Mouse (Mus musculus): ENCODE results near the gene Fam57b.

DNA sequence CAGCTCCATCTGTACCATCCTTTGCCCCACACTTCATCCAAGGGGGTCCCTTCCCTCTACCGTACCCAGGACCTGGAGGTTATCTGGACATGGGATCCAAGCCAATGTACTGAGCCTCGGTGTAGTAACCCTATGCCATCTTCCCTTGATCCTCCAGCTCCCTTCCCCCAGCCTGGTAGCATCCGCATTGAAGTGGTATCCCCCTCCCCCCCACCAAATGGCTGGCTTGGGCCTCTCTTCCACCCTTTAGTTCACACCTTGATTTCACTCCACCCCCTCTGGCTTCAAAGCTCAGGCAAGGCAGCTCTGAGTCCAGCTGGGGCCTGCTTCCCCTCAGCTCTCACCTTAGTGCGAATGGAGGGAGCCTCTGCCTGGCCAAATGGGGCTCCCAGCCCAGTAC, 12.4 kb upstream of the Fam57b start:
- TF ChIP-seq CTCF (IDR thresholded peaks at IDR 0.05) (no peak), EP300 (IDR thresholded peaks at IDR 0.05) (no peak)

Data from lung, postnatal 0 days (tissue).